Mouse (Mus musculus) small intestine, adult 2 months (tissue): ENCODE measurements around the gene Ppp6c. TPM values are rescaled to one million over a fixed set of nuclear protein-coding genes. Genes with fewer than 3 reads are reported as not detected.
A peak's percentile ranks its signal among the peaks of the same experiment; 100 is the strongest.

Source experiments
- H3K27ac ChIP-seq: fragments of 200-500 bp; 2 replicates; pipeline ENCODE4 v1.5.1; 2012; ENCODE audit warnings: low read depth, low read length, control low read depth, inconsistent platforms; ENCODE audit not compliant: insufficient read depth
- H3K27me3 ChIP-seq: fragments of 200-500 bp; 2 replicates; pipeline ENCODE4 v1.6.1; 2012; ENCODE audit warnings: mild to moderate bottlenecking, moderate library complexity, low read length, inconsistent platforms; ENCODE audit not compliant: control insufficient read depth, insufficient read depth
- H3K36me3 ChIP-seq: fragments of 200-500 bp; 2 replicates; pipeline ENCODE4 v1.6.1; 2012; ENCODE audit warnings: mild to moderate bottlenecking, low read length, control low read depth, inconsistent platforms; ENCODE audit not compliant: control insufficient read depth, insufficient read depth
- H3K4me1 ChIP-seq: fragments of 200-500 bp; 2 replicates; pipeline ENCODE4 v1.6.1; 2012; ENCODE audit warnings: low read length, inconsistent platforms, mixed read lengths; ENCODE audit not compliant: control insufficient read depth, insufficient read depth, insufficient read length
- H3K4me3 ChIP-seq: fragments of 200-500 bp; 2 replicates; pipeline ENCODE4 v1.5.1; 2012; ENCODE audit warnings: low read depth, mild to moderate bottlenecking, control low read depth, inconsistent platforms, low read length, moderate library complexity
- CTCF ChIP-seq: fragments of 200-500 bp; IDR thresholded peaks from 2 replicates; pipeline ENCODE4 v1.5.1; 2012; ENCODE audit warnings: low read depth, mild to moderate bottlenecking, control low read depth, inconsistent platforms, low read length, moderate library complexity, mixed read lengths; ENCODE audit not compliant: insufficient replicate concordance, insufficient read length; ENCODE audit errors: extremely low read depth
- POLR2A ChIP-seq: fragments of 200-500 bp; IDR thresholded peaks from 2 replicates; pipeline ENCODE4 v1.6.1; 2012; ENCODE audit warnings: low read depth, mild to moderate bottlenecking, control low read depth, inconsistent platforms, low read length, moderate library complexity
- WGBS: fragments of 180-500 bp; shearing (Covaris S2); methylation state at CpG from one replicate; pipeline ENCODE4 v1.1.7; 2018; 5-methylcytosine and 5-hydroxymethylcytosine counted together
- polyA plus RNA-seq: library from polyadenylated mRNA; depleted of rRNA; stranded (reverse); fragments of >200 nt; gene quantifications from 2 replicates; pipeline ENCODE4 v1.2.3, GENCODE M21; 2012

The Ppp6c gene
- polyA plus RNA-seq, 1 experiment, result 8.9 TPM

DNA sequence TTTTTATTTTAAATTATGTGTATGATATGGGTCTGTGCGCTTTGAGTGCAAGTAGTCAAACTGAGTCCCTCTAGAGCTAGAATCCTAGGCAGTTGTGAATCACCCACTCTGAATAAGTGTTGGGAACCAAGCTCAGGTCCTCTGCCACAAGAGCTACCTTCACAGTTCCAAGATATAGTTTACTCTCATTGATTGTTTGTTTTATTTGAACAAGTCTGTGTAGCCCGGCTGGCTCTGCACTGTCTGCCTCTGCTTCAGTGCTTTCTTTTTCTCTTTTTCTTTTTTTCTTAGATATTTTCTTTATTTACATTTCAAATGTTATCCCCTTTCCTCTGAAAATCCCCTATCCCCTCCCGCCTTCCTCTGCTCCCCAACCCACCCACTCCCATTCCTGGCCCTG is 7.2 kb downstream of the Ppp6c start:
- Histone ChIP-seq H3K27me3 (no peaks in the 10 kb centered on the region), H3K4me1 (peaks cover 3% of the 10 kb centered on the region; the same call in 1 of the 2 replicates), H3K36me3 (no peaks in the 10 kb centered on the region), H3K4me3 (no peak overlapping the region), H3K27ac (no peak overlapping the region)
- TF ChIP-seq CTCF, result no peak
- TF ChIP-seq POLR2A, result no peak
- WGBS, result 86% methylated on average over 3 of the region's 3 CpGs

- WGBS, result 92% methylated on average over 4 of the region's 4 CpGs
- H3K27me3 ChIP-seq, result no peaks in the 10 kb centered on the region
- H3K4me3 ChIP-seq, result no peak overlapping the region
- TF ChIP-seq POLR2A (no peak), CTCF (no peak)
- H3K27ac ChIP-seq, result no peak overlapping the region
- H3K36me3 ChIP-seq, result no peaks in the 10 kb centered on the region
- peaks cover 3% of the 10 kb centered on the region; the same call in 1 of the 2 replicates for H3K4me1 ChIP-seq
These were observed 9.1 kb downstream of the Ppp6c start for GRCm38 (mm10) chr2:39217150-39217549.

- no peak overlapping the region for H3K4me3 ChIP-seq
- no peaks in the 10 kb centered on the region for H3K27me3 ChIP-seq
- 81% methylated on average over 4 of the region's 4 CpGs for WGBS
- no peak overlapping the region for H3K27ac ChIP-seq
- H3K36me3 ChIP-seq, result peaks cover 8% of the 10 kb centered on the region
- H3K4me1 ChIP-seq, result no peaks in the 10 kb centered on the region
- TF ChIP-seq CTCF (no peak), POLR2A (no peak)
These were observed 15.5 kb downstream of the Ppp6c start for GRCm38 (mm10) chr2:39210738-39211137.

DNA sequence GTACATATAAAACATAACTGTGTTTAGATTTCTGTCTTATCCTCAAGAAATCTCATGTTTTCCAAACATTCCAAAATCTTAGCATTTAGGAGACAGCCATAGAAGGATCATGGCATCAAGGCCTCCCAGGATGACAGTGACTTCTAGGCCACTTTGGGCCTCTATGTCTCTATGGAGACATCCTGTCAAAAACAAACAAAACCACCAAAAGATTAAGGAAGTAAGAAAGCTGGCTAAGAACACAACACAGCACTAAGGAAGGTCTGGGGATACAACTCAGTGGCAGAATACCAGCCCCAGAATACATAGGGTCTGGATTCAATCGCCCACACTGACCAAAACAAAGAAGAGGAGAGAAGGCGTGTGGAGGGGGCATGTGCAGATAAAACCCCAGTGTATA is 22.9 kb downstream of the Ppp6c start:
- no peak overlapping the region for H3K27ac ChIP-seq
- H3K4me3 ChIP-seq, result no peak overlapping the region
- no peaks in the 10 kb centered on the region for H3K27me3 ChIP-seq
- peaks cover 26% of the 10 kb centered on the region for H3K36me3 ChIP-seq
- TF ChIP-seq POLR2A (no peak), CTCF (no peak)
- WGBS, result 91% methylated on average over 2 of the region's 2 CpGs
- H3K4me1 ChIP-seq, result 0 out of 2 replicates have a peak, but pooled peaks cover 1% of the 10 kb centered on the region

DNA sequence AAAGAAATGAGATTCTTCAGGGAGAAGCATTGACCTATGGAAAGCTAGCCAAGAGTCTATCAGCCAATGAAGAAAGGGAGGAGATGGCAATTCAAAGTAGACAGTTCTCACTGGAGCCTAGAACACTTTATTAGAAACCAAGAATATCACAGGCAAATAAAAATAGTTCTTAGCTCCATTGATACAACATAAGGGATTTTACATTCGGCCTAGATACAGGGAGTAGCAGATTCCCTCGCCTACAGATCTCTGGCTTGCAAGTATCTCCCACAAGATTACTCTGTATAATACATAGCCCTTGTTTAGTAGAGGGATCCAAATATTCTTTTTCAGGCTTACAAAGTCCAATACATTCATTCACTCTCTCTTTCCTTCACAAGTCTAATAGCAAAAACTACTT is 31.4 kb downstream of the Ppp6c start:
- H3K36me3 ChIP-seq, result peaks cover 15% of the 10 kb centered on the region
- H3K4me1 ChIP-seq, result no peaks in the 10 kb centered on the region; the same call in 1 of the 2 replicates
- H3K4me3 ChIP-seq, result no peak overlapping the region
- H3K27ac ChIP-seq, result no peak overlapping the region
- no peaks in the 10 kb centered on the region for H3K27me3 ChIP-seq
- WGBS, result 92% methylated on average over 2 of the region's 2 CpGs
- TF ChIP-seq CTCF, result no peak

DNA sequence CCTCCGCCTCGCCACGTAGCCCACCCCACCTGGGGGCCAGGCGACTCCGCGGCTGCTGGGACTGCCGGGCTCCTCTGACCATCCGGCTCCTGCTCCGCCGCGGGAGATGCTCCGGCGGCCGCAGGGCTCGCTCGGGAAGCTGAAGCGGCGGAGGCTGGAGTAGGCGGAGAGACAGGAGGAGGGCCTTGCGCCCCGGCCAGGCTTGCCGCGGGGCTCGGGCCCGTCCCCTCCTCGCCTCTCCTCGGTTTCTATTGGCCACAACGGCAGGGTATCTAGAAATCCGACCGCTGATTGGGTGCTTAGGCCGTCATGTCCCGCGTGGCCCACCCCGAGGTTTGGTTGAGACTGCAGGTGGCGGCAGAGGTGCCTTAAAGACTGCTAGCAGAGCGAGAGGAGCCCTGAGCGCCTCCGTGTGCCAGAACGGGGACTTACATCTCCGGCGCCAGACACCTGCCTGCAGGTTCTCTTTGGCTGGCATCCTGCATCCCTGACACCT is 35.6 kb downstream of the Ppp6c start, which contains the start of gene Scai:
TSS of gene Scai (minus strand) at position 174 of the 496 bp plus-strand sequence.
- Histone ChIP-seq H3K4me3 (peak within 1 kb of the TSS; percentile 94), H3K27ac (no peak within 1 kb of the TSS), H3K27me3 (no peaks in the 10 kb centered on the region), H3K36me3 (peaks cover 1% of the 10 kb centered on the region; the same call in 1 of the 2 replicates), H3K4me1 (no peaks in the 10 kb centered on the region; the same call in 1 of the 2 replicates)
- TF ChIP-seq CTCF (peak; percentile 88), POLR2A (peak; percentile 56)
- under 1% methylated on average over 41 of the region's 41 CpGs for WGBS

GRCm38 (mm10) chr2:39189961-39190560 is 36.2 kb downstream of the Ppp6c start:
- TF ChIP-seq POLR2A, result no peak
- Histone ChIP-seq H3K36me3 (peaks cover 1% of the 10 kb centered on the region; the same call in 1 of the 2 replicates), H3K4me3 (peak overlapping the region; percentile 94), H3K27ac (no peak overlapping the region), H3K27me3 (no peaks in the 10 kb centered on the region), H3K4me1 (no peaks in the 10 kb centered on the region; the same call in 1 of the 2 replicates)
- WGBS, result under 1% methylated on average over 39 of the region's 39 CpGs
